Mouse (Mus musculus) liver, adult 2 months (tissue): Measurements from ENCODE around the gene Rps6ka2.

Experiments
- CTCF ChIP-seq: fragments of 200-500 bp; IDR thresholded peaks from 2 replicates; pipeline ENCODE4 v1.5.1; 2011; ENCODE audit warnings: low read depth, low read length, control low read depth
- POLR2A ChIP-seq: fragments of 200-500 bp; IDR thresholded peaks from 2 replicates; pipeline ENCODE4 v1.6.1; 2011; ENCODE audit warnings: low read length, control low read depth; ENCODE audit not compliant: insufficient read depth; ENCODE audit errors: extremely low read depth

DNA sequence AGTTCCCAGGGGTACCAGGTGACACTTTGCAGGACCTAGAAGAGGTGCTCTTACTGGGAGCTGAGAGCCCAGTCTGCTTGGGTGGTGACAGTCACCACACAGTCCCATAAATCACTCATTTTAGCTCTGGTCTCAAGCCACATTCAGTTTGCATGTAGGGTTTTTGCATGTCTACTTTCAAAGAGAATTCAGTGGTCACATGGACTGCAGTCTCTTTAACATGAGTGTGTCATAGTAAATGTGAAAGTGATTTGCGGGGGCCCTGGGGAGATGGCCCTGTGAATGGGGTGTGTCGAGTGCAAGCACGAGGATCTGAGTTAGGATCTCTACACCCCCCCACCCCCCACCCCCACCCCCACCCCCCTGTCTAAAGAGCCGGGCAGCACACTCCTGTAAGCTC is 80.5 kb downstream of the Rps6ka2 start:
- TF ChIP-seq CTCF (no peak), POLR2A (no peak)
